Mouse (Mus musculus) midbrain, embryonic 10.5 days (tissue): Measurements from ENCODE around the gene Vinac1. TPM values are rescaled to one million over a fixed set of nuclear protein-coding genes. Genes with fewer than 3 reads are reported as not detected.

Source experiments
- DNase-seq: peaks from one replicate; pipeline ENCODE4 v3.0.0-alpha.2; 2017; ENCODE audit warnings: low spot score
- H3K27ac ChIP-seq: fragments of 300-500 bp; sonication (generic); replicated peaks from 2 replicates; pipeline ENCODE4 v1.5.1; 2016; ENCODE audit warnings: mild to moderate bottlenecking
- H3K27me3 ChIP-seq: fragments of 300-500 bp; sonication (generic); 2 replicates; pipeline ENCODE4 v1.6.1; 2016; ENCODE audit warnings: low read depth, mild to moderate bottlenecking; ENCODE audit not compliant: poor library complexity, severe bottlenecking
- H3K36me3 ChIP-seq: fragments of 300-500 bp; sonication (generic); 2 replicates; pipeline ENCODE4 v1.6.1; 2016; ENCODE audit warnings: mild to moderate bottlenecking, moderate library complexity
- H3K4me1 ChIP-seq: fragments of 300-500 bp; sonication (generic); 2 replicates; pipeline ENCODE4 v1.6.1; 2016
- H3K4me3 ChIP-seq: fragments of 300-500 bp; sonication (generic); 2 replicates; pipeline ENCODE4 v1.5.1; 2016; ENCODE audit warnings: mild to moderate bottlenecking, moderate library complexity
- H3K9me3 ChIP-seq: fragments of 300-500 bp; sonication (generic); replicated peaks from 2 replicates; pipeline ENCODE4 v1.6.1; 2016; ENCODE audit warnings: mild to moderate bottlenecking
- WGBS: fragments of 180-500 bp; shearing (Covaris S2); methylation state at CpG from one replicate; pipeline ENCODE4 v1.1.7; 2016; 5-methylcytosine and 5-hydroxymethylcytosine counted together
- polyA plus RNA-seq: library from polyadenylated mRNA; unstranded; fragments of >200 nt; fragmentation: Nextera tagmentation; extraction: Ambion mirVana; gene quantifications from 2 replicates; pipeline ENCODE4 v1.2.1, GENCODE M21; 2016

Gene Vinac1
- 0.14 and 0.20 TPM in 2 replicates for polyA plus RNA-seq

DNA sequence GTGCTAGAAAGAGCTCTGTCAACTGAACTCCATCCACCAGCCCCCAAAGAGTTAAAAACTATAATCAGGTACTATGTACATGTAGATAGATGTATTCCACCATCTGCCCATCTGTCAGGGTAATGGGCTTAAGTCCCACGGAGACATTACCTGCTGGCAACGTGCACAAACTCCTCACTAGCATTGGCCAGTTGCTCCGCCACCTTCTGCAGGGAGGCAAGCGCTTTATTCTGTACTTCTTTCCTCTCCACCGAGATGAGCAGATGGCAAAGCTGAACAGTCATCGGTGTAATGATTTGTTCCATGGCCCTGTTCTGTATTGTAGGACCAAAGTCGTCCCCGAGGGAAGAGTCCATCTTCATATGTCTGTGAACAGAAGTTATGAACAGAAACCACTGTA lies at the start of gene Vinac1:
Gene Vinac1 (minus strand): TSS at position 362 of the 400 bp plus-strand sequence.
- 80% methylated on average over 8 of the region's 8 CpGs for WGBS
- H3K4me1 ChIP-seq, result no peaks in the 10 kb centered on the region
- DNase-seq, result no peak
- no peak within 1 kb of the TSS for H3K27ac ChIP-seq
- H3K27me3 ChIP-seq, result no peaks in the 10 kb centered on the region
- H3K4me3 ChIP-seq, result no peak within 1 kb of the TSS
- H3K36me3 ChIP-seq, result no peaks in the 10 kb centered on the region
- H3K9me3 ChIP-seq, result no peaks in the 10 kb centered on the region

DNA sequence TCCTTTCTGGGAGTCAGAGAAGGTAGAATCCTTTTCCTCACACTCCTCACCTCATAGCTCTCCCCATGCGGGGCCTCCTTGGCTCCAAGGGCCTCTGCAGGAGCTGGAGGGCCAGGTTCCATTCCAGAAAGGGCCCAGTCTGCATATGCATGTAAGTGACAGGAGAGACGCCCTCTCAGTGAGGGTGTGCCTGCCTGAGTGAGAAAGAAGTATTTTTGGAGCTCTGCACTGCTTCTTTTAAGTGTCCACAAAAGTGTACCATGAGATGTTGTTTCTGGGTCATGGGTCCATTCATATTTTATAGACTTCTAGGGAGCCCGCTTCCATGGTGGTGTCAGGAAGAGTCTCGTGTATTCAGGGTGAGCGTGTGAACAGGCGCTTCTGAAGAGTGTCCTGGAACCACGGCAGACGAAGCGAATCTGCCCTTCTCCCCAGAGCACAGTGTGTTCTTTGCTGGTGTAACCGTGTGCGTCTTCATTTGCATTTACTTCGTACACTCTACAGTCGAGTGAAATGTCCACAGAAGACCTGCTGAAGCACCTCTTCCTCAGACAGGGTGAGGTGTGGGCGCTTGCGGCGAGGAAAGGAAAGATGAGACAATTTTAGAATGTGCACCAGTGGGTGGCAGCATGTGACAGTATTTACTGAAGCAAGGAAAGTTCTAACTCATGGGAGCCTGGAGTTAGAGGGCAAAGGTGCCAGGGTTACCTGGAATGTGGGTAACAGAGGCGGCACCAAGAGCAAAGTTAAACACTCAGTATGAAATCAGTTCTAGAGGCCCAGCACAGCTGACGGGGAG lies 46.2 kb upstream of the Vinac1 start:
- Histone ChIP-seq H3K4me3 (no peak overlapping the region), H3K27ac (no peak overlapping the region), H3K27me3 (no peaks in the 10 kb centered on the region), H3K36me3 (peaks cover 47% of the 10 kb centered on the region), H3K9me3 (no peaks in the 10 kb centered on the region), H3K4me1 (no peaks in the 10 kb centered on the region)
- DNase-seq, result no peak
- WGBS, result 89% methylated on average over 18 of the region's 18 CpGs

DNA sequence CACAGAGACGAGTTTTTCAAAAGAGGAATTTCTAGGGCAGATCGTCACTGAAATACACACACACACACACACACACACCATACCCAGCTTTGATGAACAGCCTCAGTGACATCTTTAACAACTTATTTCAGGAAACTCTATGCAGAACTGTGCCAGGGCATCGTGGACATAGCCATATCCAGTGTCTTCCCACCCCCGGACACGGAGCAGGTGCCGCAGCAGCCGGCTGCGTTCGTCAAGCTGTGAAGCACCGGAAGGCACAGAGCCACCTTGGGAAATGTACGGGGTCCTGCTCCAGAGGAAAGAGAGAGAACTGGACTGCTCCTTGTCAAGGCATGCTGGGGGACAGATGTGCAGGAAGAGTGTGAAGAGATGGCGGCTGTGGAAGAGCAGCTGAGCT lies 44.8 kb upstream of the Vinac1 start:
- H3K36me3 ChIP-seq, result peaks cover 58% of the 10 kb centered on the region
- H3K4me3 ChIP-seq, result no peak overlapping the region
- no peaks in the 10 kb centered on the region for H3K4me1 ChIP-seq
- no peak for DNase-seq
- no peaks in the 10 kb centered on the region for H3K27me3 ChIP-seq
- 95% methylated on average over 12 of the region's 12 CpGs for WGBS
- no peaks in the 10 kb centered on the region for H3K9me3 ChIP-seq
- no peak overlapping the region for H3K27ac ChIP-seq

DNA sequence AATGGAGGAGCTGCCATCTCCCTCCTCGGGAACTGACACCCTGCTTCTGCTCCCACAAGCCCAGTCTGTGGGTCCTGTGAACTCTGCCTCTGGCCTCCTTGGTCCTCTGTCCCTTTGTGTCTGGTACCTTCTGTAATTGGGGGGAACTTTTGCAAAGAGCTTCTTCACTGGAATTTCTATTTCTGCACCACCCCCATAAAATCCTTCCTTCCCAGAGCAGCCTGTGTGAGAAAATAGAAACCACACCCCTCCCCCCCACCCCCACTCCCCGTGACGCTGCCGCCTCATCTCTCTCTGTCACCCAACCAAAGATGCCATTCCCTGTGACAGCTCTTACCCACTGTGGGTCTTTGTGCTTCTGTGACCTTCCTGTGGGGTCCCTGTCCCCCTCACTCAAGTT lies 42.4 kb upstream of the Vinac1 start:
- Histone ChIP-seq H3K4me1 (no peaks in the 10 kb centered on the region), H3K27ac (no peak overlapping the region), H3K4me3 (no peak overlapping the region), H3K27me3 (no peaks in the 10 kb centered on the region), H3K9me3 (no peaks in the 10 kb centered on the region), H3K36me3 (peaks cover 76% of the 10 kb centered on the region)
- no peak for DNase-seq
- WGBS, result 81% methylated on average over 4 of the region's 4 CpGs

DNA sequence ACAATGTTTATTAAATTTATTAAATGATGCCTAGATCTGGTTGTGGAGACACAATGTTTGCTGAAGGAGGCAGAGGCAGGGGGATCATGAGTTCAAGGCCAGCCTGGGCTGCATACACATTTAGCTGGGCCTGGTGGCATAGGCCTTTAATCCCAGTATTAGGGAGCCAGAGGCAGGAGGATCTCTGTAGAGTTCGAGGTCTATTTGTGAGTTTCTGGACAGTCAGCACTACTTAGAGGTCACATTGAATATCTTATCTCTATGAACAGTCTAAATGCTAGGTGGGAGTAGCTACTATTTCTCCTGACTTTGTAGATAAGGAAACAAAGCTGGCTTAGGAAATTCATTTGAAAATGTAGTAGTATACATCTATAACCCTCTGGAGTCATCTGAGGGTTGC lies 39.5 kb upstream of the Vinac1 start:
- H3K27me3 ChIP-seq, result no peaks in the 10 kb centered on the region
- no peak overlapping the region for H3K4me3 ChIP-seq
- no peaks in the 10 kb centered on the region for H3K9me3 ChIP-seq
- WGBS, result 93% methylated on average over 1 of the region's 1 CpGs
- no peak overlapping the region for H3K27ac ChIP-seq
- no peaks in the 10 kb centered on the region for H3K4me1 ChIP-seq
- H3K36me3 ChIP-seq, result peaks cover 57% of the 10 kb centered on the region
- DNase-seq, result no peak

DNA sequence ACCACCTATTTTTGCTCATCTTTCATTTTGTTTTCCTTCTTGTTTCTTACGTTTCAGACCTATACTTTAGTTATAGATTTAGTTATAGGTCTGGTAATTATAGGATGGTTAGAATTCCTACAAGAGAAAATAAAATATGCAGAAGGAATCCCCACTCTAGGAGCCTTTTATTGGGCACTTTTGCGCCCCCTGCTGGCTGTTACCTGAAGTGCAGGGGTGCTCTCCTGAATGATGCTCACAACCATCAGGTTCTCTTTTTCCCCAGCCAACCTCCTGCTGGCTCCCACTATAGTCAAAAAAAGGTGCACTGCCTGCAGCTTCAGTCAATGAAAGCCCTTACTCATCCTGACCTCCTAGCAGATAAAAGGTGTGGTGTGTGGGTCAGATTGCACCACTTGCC lies 37.0 kb upstream of the Vinac1 start:
- 48% methylated on average over 2 of the region's 2 CpGs for WGBS
- Histone ChIP-seq H3K4me1 (no peaks in the 10 kb centered on the region), H3K4me3 (no peak overlapping the region), H3K27me3 (no peaks in the 10 kb centered on the region), H3K36me3 (peaks cover 65% of the 10 kb centered on the region), H3K9me3 (no peaks in the 10 kb centered on the region), H3K27ac (no peak overlapping the region)
- DNase-seq, result peak; percentile 43

DNA sequence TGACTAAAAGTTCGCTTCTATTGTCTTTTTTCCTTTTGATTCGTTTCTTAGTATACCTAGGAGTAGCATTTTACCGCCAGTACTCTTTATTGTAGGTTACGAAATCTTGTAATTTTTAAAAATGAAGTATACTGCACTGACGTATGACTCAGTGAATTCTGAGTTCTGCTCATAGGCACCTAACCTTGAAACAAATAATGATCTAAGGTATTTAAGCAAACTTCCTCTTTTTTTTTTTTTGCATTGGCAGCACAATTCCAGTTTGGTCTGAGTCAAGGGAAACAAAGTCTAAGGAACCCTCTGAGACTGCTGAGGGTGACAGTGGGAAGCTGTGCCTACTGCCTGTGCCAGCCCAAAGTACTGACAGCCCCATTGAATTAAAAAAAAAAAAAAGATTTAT lies 35.5 kb upstream of the Vinac1 start:
- WGBS, result 94% methylated on average over 5 of the region's 5 CpGs
- H3K4me1 ChIP-seq, result no peaks in the 10 kb centered on the region
- H3K9me3 ChIP-seq, result peaks cover under 1% of the 10 kb centered on the region; the same call in 1 of the 2 replicates
- no peaks in the 10 kb centered on the region for H3K27me3 ChIP-seq
- no peak overlapping the region for H3K27ac ChIP-seq
- no peak overlapping the region for H3K4me3 ChIP-seq
- DNase-seq, result no peak
- H3K36me3 ChIP-seq, result peaks cover 63% of the 10 kb centered on the region

DNA sequence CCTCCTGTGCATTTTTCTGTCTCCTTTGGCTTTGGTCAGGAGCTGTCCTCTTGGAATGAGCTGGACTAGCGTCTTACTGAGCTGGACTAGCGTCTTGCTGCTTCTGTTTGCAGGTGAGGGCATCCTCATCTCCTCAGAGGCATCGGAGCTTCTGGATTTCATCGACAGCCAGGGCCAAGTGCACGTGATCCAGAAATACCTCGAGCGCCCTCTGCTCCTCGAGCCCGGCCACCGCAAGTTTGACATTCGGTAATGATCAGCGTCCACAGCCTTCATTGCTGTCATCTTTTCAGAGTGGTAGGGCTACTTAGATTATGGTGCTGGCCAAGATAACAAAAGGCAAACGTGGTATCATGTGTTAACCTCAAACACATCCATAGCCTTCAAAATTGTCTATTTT lies 33.1 kb upstream of the Vinac1 start:
- Histone ChIP-seq H3K4me3 (no peak overlapping the region), H3K27me3 (no peaks in the 10 kb centered on the region), H3K36me3 (peaks cover 72% of the 10 kb centered on the region), H3K9me3 (peaks cover 4% of the 10 kb centered on the region; the same call in 1 of the 2 replicates), H3K27ac (no peak overlapping the region), H3K4me1 (no peaks in the 10 kb centered on the region)
- 61% methylated on average over 13 of the region's 13 CpGs for WGBS
- DNase-seq, result no peak

DNA sequence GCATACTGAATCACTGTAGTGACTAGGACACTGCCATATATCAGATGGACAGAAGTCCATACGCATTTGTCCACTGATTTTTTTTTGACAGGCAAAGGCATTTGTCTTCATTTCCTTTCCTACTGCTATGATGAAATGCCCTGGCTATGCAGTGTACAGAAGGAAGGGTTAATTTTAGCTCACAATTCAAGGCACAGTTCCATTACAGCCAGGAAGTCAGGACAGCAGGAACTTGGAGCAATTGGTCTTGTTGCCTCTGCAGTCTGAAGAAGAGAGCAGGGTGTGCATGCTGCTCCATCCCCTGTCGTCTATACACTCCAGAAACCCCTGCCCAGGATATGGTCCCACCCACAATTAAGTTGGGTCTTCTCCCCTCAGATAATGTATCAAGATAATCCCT lies 31.2 kb upstream of the Vinac1 start:
- H3K27me3 ChIP-seq, result no peaks in the 10 kb centered on the region
- peaks cover 4% of the 10 kb centered on the region; the same call in 1 of the 2 replicates for H3K9me3 ChIP-seq
- H3K4me3 ChIP-seq, result no peak overlapping the region
- no peak for DNase-seq
- WGBS, result 84% methylated on average over 2 of the region's 2 CpGs
- no peaks in the 10 kb centered on the region for H3K4me1 ChIP-seq
- peaks cover 66% of the 10 kb centered on the region for H3K36me3 ChIP-seq
- no peak overlapping the region for H3K27ac ChIP-seq

DNA sequence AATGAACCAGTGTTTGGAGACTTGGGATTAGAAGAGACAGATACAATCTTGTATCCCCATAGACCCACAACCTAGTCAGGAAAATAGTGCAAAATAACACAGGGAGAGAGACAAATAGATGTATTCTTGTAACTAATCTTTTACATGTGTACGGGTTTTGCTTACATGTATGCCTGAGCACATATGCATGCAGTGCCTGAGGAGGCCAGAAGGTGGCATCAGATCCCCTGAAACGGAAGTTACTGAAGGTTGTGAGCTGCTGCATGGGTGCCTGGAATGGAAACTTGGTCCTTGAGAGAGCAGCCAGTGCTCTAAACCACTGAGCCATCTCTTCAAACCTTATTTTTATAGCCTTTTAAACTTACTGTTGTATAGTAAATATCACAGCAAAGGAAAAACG lies 30.3 kb upstream of the Vinac1 start:
- WGBS, result 83% methylated on average over 3 of the region's 3 CpGs
- H3K36me3 ChIP-seq, result peaks cover 66% of the 10 kb centered on the region
- H3K27ac ChIP-seq, result no peak overlapping the region
- no peak for DNase-seq
- H3K27me3 ChIP-seq, result no peaks in the 10 kb centered on the region
- no peak overlapping the region for H3K4me3 ChIP-seq
- H3K4me1 ChIP-seq, result no peaks in the 10 kb centered on the region
- peaks cover 4% of the 10 kb centered on the region; the same call in 1 of the 2 replicates for H3K9me3 ChIP-seq

DNA sequence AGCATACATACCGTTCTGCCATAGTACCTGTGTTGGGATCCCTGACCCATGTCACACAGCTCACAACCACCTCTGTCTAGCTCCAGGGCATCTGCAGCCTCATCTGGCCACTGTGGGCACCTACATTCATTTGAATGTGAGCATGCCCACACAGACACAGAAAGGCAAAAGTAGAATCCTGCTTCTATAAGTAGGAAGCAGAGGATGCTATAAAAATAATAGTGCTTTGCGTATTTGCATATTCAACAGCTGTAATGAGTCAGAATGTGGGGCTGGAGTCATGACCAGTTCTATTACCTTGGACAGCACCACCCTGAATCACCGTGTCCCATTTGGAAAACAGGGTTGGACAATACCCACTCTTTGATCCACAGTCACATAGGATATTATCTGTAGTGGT lies 22.3 kb upstream of the Vinac1 start:
- no peak overlapping the region for H3K27ac ChIP-seq
- no peak for DNase-seq
- no peak overlapping the region for H3K4me3 ChIP-seq
- peaks cover 19% of the 10 kb centered on the region for H3K36me3 ChIP-seq
- peaks cover 23% of the 10 kb centered on the region for H3K4me1 ChIP-seq
- H3K27me3 ChIP-seq, result no peaks in the 10 kb centered on the region
- H3K9me3 ChIP-seq, result peaks cover 6% of the 10 kb centered on the region; the same call in 1 of the 2 replicates
- WGBS, result 90% methylated on average over 3 of the region's 3 CpGs

DNA sequence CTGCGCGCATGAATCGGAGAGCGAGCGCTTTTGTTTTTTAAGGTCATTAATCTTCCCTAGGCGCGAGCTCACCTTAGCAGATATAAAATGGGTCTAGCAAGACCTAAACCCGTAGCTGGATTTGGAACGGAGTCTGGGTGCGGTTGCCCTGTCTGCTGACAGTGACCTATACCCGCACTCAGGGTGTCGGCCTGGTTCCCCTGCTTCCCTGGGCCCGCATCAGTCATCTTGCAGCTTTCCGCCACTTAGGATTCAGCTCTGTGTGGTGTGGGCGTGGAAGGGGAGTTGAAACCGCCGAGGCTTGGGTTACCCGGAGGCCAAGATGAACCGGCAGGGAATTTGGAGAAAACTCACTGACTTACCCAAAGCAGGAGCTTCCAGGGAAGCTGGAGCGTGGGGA lies 18.4 kb upstream of the Vinac1 start:
- Histone ChIP-seq H3K36me3 (peaks cover 19% of the 10 kb centered on the region), H3K4me3 (peak overlapping the region; percentile 87), H3K4me1 (peaks cover 24% of the 10 kb centered on the region), H3K9me3 (peaks cover 6% of the 10 kb centered on the region; the same call in 1 of the 2 replicates), H3K27ac (peak overlapping the region; percentile 89), H3K27me3 (no peaks in the 10 kb centered on the region)
- DNase-seq, result peak; percentile 57
- 1% methylated on average over 20 of the region's 20 CpGs for WGBS

DNA sequence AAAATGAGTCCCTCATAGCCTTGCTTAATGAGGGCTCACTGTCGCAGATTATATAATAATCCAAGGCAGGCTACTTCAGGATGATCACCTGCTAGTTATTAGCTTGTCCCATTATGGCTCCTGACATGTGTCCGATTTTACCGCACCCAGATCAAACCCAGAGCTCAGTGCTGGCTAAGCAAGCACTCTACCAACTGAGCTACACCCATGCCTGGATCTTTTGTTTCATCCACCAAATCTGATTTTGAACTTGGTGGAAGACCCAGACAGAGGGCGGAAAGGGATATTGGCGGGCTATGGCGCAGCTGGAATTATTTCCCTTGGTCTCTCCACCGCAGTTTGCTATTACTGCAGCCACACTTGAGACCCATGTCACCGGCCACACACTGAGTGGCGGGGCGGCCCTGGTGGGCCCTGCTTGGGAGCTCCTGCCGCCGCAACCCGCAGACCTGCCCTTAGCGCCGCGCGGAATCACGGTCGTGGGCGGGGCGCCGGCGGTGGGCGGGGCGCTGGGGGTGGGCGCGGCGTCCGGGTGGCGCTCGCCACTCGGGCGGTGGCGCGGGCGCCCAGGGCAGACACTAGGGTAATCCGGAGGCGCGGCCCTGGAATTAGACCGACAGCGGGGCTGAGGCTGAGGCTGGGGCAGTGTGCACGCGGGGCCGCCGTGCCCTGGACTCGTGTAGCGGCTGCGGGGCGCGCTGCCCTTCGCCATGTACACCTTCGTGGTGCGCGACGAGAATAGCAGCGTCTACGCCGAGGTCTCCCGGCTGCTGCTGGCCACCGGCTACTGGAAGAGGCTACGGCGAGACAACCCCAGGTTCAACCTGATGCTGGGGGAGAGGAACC lies 17.7 kb upstream of the Vinac1 start, which contains the start of gene Ttl:
Gene Ttl (plus strand): TSS at position 506 of the 846 bp plus-strand sequence.
- Histone ChIP-seq H3K4me3 (peak within 1 kb of the TSS; percentile 87), H3K4me1 (peaks cover 24% of the 10 kb centered on the region), H3K27me3 (no peaks in the 10 kb centered on the region), H3K36me3 (peaks cover 19% of the 10 kb centered on the region), H3K9me3 (peaks cover 6% of the 10 kb centered on the region; the same call in 1 of the 2 replicates), H3K27ac (peak within 1 kb of the TSS; percentile 89)
- peak; percentile 82 for DNase-seq
- 2% methylated on average over 56 of the region's 62 CpGs for WGBS
